Mouse (Mus musculus): Measurements from ENCODE around the gene Herc6.

Gene Herc6

GRCm38 (mm10) chr6:57581595-57581994 lies 795 bp downstream of the Herc6 start:
- DNase-seq = no peak

DNA sequence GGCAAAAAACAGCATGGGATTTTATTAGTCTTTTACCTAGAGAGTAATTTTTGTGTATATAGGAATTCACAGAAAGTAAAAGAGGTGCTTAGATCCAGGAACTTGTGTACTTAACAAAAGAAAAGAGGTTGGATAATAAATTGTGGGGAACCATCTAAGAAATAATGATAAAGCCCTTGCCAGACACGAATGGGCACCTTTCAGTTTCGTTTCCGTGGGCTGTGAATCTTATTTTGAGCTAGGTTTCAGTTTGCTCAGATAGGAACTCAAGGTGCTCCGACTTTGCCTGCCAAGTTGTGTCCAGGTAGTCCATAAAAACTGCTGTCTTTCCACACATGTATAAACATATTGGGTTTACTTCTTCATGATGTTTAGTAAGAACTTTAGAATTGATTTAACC lies 1.6 kb downstream of the Herc6 start:
- DNase-seq = no peak

DNA sequence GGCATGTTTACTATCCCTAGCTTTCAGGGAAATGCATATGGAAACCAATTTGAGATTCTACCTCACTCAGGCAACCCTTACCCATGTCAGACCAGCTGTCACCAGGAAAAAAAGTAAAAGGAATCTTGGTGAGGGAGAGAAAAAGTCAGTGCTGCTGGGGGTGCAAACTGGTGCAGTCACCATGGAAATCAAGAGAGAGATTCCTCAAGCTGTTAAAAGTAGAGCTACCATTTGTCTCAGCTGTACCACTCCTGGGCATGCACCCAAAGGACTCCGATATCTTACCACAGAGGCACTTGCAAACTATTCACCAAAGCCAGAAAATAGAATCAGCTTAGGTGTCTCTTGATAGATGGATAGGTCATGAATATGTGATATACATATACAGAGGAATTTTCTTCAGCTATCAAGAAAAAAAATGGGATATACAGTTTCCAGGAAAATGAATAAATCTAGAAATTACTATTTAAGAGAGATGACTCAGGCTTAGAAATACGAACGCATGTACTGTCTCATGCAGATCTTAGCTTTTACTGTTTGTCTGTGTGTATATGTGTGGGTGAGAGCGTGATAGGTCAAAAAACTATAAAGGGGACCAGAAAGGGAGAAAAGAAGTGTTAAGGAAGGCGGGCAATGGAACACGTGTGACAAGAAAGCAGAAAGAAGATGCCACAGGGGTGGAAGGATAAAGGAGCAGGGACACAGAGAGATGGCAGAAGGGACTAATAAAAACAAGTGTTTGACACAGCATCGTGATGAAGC lies 24.9 kb downstream of the Herc6 start:
- DNase-seq = peak; percentile 71

DNA sequence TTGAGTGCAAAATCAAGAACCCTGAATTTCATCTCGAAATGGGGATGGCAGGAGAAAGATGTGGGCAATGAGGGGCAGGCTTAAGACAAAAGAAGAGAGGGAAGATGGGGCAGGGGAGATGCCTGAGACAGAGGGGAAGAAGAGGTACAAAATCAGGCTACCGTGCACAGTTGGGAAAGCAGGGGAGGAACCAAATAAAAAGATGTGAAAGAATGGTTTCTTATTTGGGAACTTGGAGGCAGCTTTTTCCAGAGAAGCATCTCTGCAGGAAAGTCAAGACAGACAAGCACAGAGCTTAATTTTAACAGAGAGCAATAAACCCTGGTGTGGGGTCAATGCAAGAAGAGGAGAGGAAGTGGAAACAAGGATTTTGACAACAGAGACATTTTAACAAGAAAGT lies 27.2 kb downstream of the Herc6 start:
- no peak for DNase-seq

- DNase-seq = peak; percentile 8
Measured at GRCm38 (mm10) chr6:57609631-57610030, 28.8 kb downstream of the Herc6 start.

DNA sequence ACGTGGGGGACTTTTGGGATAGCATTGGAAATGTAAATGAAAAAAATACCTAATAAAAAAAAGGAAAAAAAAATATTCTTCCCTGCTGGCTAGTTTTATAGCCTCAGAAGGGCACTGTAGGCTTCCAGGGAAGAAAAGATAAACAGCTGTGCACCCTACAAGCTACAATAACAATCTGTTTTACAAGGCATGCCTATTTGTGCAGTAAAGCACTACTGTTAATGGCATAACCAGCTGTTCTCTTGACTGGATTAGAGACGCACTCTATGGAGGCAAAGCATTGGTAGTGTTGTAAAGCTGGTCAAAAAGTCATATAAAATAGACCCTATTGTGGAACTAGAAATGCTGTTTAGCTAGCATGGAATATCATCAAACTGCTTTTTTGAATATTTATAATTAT lies 35.0 kb downstream of the Herc6 start:
- no peak for DNase-seq

DNA sequence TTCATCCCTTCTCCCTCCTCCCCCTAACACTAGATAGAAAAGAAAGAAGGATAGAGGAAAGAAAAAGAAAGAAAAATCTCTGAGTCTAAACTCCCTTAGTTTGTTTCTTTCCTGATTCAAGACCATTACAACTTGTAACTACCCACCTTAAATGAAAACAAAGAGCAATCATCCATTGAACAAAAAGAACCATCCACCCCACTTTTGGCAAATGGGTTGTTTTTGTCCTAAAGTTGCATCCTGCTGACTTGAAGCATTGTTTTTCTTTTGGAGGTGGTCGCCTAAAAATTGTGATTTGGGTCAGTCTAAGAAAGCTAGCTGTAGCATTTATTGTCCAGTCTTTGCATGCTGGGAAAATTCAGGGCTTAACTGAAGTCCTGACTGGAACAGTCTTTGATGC lies 58.7 kb downstream of the Herc6 start:
- DNase-seq = no peak

- peak; percentile 44 for DNase-seq
Measured at GRCm38 (mm10) chr6:57641789-57642188, 61.0 kb downstream of the Herc6 start.

DNA sequence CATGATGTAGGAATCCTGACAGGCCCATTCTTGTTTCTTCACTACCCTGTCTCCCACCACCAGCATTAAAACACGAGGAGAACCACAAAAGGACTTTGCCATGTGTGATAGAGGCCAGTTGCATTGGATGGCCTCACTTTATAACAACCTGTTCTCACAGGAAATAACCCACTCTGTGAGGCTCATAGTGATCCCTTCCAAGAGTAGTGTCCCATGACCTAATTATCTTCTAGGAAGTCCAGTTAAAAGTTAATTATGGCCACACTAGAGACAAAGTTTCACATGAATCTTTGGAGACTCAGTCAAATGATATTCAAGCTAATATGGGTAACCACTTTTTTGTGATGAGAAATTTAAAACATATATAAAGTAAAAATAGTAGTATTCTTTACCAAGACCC lies 66.5 kb downstream of the Herc6 start:
- DNase-seq = no peak

GRCm38 (mm10) chr6:57661295-57661694 lies 80.5 kb downstream of the Herc6 start:
- no peak for DNase-seq

DNA sequence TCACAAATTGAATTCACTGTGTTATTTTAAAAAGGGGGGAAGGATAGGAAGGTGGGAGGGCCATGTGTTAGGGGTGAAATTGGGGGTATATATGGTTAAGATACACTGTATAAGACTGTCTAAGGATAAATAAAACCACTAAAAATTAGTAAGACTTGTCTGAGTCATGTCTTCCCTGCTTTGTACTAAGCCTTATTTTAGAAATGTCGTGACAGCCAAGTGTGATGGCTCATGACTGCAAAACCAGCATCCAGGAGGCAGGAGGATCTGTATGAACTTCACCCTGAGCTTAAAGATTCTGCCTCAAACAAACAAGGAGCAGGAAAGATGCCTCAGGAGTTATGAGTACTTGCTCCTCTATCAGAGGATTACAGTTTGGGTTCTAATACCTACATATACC lies 103.4 kb downstream of the Herc6 start:
- peak; percentile 35 for DNase-seq

- DNase-seq = peak; percentile 87
Measured at GRCm38 (mm10) chr6:57691467-57692261, 110.9 kb downstream of the Herc6 start, which contains the start of gene Pyurf. Gene Pyurf (minus strand): TSS chr6:57692078.

DNA sequence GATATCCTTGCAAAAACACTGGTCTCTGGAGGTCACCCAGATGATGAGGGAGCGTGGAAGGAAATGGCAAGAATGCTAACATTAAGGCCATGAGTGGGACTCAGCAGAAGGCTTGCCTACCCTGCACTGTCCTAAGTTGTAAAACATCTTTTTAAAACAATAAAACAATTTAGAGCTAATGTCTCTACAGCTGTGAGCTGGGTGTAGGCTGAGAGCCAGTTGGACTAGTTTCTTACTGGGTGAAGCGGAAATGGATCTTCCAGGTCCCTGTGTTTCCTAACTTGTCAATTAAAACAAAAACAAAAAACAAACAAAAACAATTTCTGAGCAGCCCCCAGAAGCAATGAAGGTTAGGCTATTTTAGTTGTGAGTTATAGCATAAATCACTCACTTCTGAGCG lies 112.3 kb downstream of the Herc6 start:
- no peak for DNase-seq

DNA sequence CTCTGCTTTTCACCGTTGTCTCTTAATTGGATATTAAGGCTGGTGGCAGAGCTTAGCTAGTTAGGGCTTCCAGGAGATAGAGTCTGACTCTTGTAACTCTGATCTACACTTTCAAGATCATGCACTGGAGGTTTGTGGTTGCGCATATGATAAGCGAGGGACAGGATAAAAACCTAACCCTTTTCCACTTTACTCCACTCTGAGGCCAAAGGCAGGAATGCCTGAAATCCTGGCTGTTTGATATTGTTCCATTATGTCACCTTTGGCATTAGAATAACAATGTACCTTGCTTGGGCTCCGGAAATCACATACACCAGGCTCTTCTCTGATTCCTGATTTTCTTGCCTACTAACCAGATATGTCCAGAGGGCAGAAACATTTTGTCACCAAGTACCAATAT lies 120.9 kb downstream of the Herc6 start:
- no peak for DNase-seq

DNA sequence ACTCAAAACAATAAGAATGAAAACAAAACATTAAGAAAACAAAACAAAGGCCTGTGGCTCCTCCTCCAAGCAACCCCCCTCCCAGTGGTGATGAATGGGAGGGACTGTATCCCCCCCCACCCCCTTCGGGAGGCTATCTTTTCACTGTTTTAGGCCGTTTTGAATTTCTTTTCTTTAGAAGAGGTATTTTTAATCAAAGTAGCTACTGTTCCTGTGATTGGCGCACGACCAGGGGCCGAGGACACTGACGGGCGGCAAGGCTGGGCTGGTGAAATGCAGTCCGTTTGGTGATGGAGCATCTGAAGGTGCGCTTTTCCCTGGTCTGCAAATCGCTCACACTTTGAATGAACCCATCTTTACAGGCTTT lies 121.6 kb downstream of the Herc6 start, which contains the start of gene Lancl2:
TSS of gene Lancl2 (plus strand) at position 165 of the 367 bp plus-strand sequence.
- peak; percentile 41 for DNase-seq

GRCm38 (mm10) chr6:57702743-57703499 lies 122.1 kb downstream of the Herc6 start:
- DNase-seq = peak; percentile 97

- peak; percentile 29 for DNase-seq
Measured at GRCm38 (mm10) chr6:57703703-57704102, 122.9 kb downstream of the Herc6 start.

GRCm38 (mm10) chr6:57706721-57707120 lies 125.9 kb downstream of the Herc6 start:
- no peak for DNase-seq

DNA sequence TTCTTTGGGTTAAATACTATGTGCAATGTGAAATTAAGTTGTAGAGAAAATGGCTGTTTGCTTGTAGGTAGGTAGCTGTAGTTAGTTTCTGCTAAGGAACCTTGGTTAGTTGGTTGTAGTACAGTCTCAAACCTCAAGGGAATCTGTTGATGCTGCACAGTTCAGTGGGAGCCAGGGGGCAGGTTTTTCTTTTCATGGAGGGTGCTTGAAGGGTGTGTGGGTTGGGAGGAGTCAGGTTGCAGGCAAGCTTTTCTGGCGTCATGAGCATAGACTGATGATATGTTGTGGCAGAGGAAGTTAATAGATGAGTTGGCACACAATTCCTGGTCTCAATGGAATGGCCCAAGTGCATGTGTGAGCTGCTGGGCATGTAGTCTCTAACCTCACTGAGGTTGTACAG lies 130.9 kb downstream of the Herc6 start:
- DNase-seq = no peak

Measured in right cerebral cortex, adult 18-20 months (tissue).